Mouse (Mus musculus) megakaryocyte, embryonic 14.5 days (primary cell): ENCODE results near the gene Card10.

ENCODE experiments used
- FLI1 ChIP-seq: IDR thresholded peaks from 2 replicates; pipeline ENCODE4 v1.6.1; 2012; ENCODE audit warnings: low read length, inconsistent platforms, mixed read lengths
- GATA1 ChIP-seq: IDR thresholded peaks from 3 replicates; pipeline ENCODE4 v1.6.1; 2012; ENCODE audit warnings: mixed read lengths, low read length, inconsistent platforms, borderline replicate concordance

DNA sequence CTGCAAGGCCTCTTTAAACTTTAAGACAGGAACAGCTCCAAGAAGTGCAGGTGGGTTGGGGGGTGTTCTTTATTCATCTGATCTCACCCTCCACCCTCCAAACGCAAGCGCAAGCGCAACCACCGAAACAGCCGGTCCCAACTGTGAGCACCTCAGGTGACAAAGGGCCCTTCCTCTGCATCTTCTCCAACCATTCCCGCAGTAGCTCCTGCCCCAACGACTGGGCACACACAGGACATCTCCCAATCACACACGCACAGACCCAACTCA, 5.8 kb downstream of the Card10 start:
- TF ChIP-seq GATA1 (no peak), FLI1 (no peak)
